Mouse (Mus musculus) liver, adult 2 months (tissue): ENCODE results near the gene Skp1a.

Source experiments
- CTCF ChIP-seq: fragments of 200-500 bp; IDR thresholded peaks from 2 replicates; pipeline ENCODE4 v1.5.1; 2011; ENCODE audit warnings: low read depth, low read length, control low read depth
- POLR2A ChIP-seq: fragments of 200-500 bp; IDR thresholded peaks from 2 replicates; pipeline ENCODE4 v1.6.1; 2011; ENCODE audit warnings: low read length, control low read depth; ENCODE audit not compliant: insufficient read depth; ENCODE audit errors: extremely low read depth

DNA sequence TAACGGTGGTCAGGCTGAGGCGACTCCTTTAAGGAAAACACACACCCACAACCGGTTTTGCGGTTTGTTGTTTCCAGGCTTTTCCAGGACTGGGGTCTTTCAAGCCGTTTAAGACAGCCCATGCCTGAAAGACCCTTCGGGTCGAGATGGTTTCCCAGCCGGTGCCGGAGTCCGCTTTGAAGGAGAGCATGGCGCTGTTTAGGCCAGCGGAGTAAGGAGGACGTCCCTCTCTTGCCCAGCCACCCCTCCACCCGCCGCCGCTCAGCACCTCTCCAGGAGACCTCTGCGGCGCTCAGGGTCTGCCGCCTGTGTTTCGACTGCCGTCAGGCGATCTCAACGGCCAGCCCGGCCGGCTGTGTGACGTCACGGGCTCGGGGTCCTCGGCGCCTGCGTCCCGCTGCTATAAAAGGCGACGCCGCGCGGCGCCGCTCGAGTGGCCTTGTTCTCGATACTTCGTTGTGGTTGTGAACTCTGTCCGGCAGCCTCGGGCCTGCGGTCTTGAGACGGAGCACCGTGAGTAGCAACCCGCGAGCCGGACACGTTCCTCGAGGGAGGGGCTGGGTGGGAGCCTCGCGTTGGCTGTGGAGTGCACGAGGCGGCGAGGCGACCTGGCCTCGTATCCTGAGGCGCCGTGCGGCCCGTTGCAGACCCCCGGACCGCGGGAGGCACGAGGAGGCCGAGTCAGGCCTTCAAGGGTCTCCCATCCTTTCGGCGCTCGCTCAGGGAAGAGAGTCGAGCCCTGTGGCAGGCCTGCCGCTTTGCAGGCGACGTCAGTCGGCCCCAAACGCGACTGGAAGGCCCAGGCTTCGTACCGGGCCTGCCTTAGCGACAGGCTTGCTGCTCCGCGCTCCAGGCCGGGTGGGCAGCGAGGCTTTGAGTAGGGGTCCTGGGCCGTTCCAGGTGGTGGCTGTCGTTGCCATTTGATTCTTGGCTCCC, at the start of gene Skp1a:
- peak; percentile 97 for TF ChIP-seq POLR2A
- no peak for TF ChIP-seq CTCF
